Mouse (Mus musculus): ENCODE results near the gene Smtnl2. TPM values are rescaled to one million over a fixed set of nuclear protein-coding genes. Genes with fewer than 3 reads are reported as not detected.

The Smtnl2 gene
- polyA plus RNA-seq, 1 experiment from 2014 or later, result 3.5 TPM

DNA sequence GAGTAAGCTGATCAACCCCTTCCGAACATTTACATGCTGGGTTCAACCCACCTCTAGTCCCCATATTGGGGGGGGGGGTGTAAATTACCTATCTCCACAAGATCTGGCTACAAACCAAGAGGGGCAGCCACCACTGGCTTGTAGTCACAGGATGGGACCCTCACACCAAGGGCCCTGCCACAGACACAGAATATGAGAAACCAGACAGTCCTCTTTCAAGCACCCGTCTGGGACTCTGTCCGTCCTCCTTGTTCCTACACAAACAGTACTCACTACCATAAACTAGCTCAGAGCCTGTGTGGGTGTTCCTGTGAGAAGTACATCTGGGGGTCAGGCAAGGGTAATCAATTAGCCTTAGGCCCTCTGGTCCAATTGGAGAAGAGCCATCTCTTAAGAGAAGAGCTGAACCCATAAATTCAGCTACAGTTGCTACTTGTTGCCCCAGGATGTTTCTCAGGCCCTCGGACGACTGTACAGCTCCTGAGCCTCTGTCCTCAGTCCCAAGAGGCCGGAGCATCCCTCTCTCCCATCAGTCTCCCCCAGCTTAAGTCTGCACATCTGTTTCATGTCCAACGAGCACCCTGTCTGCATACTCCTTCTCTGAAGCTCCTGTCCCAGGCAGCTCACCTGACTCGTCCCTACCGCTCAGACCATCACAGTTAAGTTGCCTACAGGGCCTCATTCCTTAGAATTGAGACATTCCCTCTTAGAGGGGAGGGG, 2.9 kb downstream of the Smtnl2 start:
- Histone ChIP-seq H3K27ac (ENCODE audit: low read depth) (no peak overlapping the region), H3K4me3 (ENCODE audit: low read depth, low read length) (no peak overlapping the region), H3K9me3 (ENCODE audit: low read length) (no peaks in the 10 kb centered on the region), H3K4me1 (ENCODE audit: insufficient read depth) (peaks cover 11% of the 10 kb centered on the region), H3K9ac (replicated peaks) (no peak overlapping the region), H3K27me3 (ENCODE audit: insufficient read depth, low read length) (peaks cover 12% of the 10 kb centered on the region; the same call in 1 of the 2 replicates), H3K4me2 (ENCODE audit: low read depth, low read length) (0 out of 2 replicates have a peak overlapping the region, but pooled peaks have one; percentile 9), H3K36me3 (replicated peaks; ENCODE audit: insufficient read depth, low read length) (no peaks in the 10 kb centered on the region)
- TF ChIP-seq EP300 (IDR thresholded peaks at IDR 0.05; ENCODE audit: low read depth) (no peak), CTCF (IDR thresholded peaks at IDR 0.05; ENCODE audit: low read depth) (no peak)
- ATAC-seq (no peak), DNase-seq (no peak)
- WGBS (ENCODE audit: insufficient replicate concordance), result 75% methylated on average over 9 of the region's 9 CpGs

DNA sequence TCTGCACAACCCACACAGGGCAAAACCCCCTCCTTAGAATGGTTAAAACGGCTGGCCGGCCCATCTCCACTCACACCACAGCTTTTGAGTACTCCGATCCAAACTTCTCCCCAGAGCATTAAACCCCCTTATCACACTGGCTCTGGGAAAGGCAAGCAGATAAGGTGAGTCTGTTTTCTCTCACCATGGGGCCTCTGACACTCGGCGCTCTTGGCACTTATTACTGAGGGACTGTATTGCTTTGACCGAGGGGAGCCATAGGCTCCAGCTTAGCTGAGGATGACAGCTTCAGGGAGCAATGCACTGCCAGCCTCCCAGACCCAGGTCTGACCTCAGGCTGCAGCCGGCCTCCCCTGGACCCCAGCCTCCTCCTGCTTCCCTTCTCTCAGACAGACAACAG, 3.9 kb downstream of the Smtnl2 start:
- DNase-seq (no peak), ATAC-seq (no peak)
- no peaks in the 10 kb centered on the region for H3K36me3 ChIP-seq (replicated peaks; ENCODE audit: insufficient read depth, low read length)
- H3K27me3 ChIP-seq (ENCODE audit: insufficient read depth, low read length), result peaks cover 8% of the 10 kb centered on the region; the same call in 1 of the 2 replicates
- no peak overlapping the region for H3K27ac ChIP-seq (ENCODE audit: low read depth)
- H3K4me2 ChIP-seq (ENCODE audit: low read depth, low read length), result no peak overlapping the region
- peaks cover 11% of the 10 kb centered on the region for H3K4me1 ChIP-seq (ENCODE audit: insufficient read depth)
- WGBS (ENCODE audit: insufficient replicate concordance), result 32% methylated on average over 7 of the region's 7 CpGs
- no peak overlapping the region for H3K4me3 ChIP-seq (ENCODE audit: low read depth, low read length)
- TF ChIP-seq CTCF (IDR thresholded peaks at IDR 0.05; ENCODE audit: low read depth) (no peak), EP300 (IDR thresholded peaks at IDR 0.05; ENCODE audit: low read depth) (0 out of 2 replicates have a peak, but pooled peaks have one; percentile 18)
- no peak overlapping the region for H3K9ac ChIP-seq (replicated peaks)
- H3K9me3 ChIP-seq (ENCODE audit: low read length), result no peaks in the 10 kb centered on the region

DNA sequence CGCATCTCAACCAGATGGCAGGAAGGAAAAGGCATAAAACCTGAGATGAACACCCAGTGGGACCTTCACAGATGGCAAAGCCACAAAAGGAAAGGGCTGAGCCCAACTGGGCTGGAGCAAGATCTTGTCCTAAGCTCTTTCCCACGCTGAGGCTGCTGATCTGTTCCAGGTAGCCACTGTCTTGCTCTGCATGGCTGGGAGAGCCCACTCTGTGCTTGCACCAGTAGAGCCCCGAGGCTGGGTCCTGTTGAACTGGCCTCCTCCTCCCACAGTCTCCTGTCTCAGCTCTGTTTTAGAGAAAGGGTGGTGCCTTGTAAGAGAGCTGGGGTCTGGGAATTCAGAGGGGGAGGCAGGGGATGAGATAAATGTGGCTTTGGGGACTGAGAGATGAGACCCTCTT, 4.4 kb downstream of the Smtnl2 start:
- no peak for TF ChIP-seq CTCF (IDR thresholded peaks at IDR 0.05; ENCODE audit: low read depth)
- no peak for TF ChIP-seq EP300 (IDR thresholded peaks at IDR 0.05; ENCODE audit: low read depth)
- peaks cover 8% of the 10 kb centered on the region; the same call in 1 of the 2 replicates for H3K27me3 ChIP-seq (ENCODE audit: insufficient read depth, low read length)
- no peak overlapping the region for H3K27ac ChIP-seq (ENCODE audit: low read depth)
- H3K36me3 ChIP-seq (replicated peaks; ENCODE audit: insufficient read depth, low read length), result no peaks in the 10 kb centered on the region
- no peak overlapping the region for H3K4me2 ChIP-seq (ENCODE audit: low read depth, low read length)
- no peaks in the 10 kb centered on the region for H3K9me3 ChIP-seq (ENCODE audit: low read length)
- H3K4me3 ChIP-seq (ENCODE audit: low read depth, low read length), result no peak overlapping the region
- ATAC-seq (no peak), DNase-seq (no peak)
- no peak overlapping the region for H3K9ac ChIP-seq (replicated peaks)
- WGBS (ENCODE audit: insufficient replicate concordance), result 26% methylated on average over 3 of the region's 3 CpGs
- peaks cover 11% of the 10 kb centered on the region for H3K4me1 ChIP-seq (ENCODE audit: insufficient read depth)

DNA sequence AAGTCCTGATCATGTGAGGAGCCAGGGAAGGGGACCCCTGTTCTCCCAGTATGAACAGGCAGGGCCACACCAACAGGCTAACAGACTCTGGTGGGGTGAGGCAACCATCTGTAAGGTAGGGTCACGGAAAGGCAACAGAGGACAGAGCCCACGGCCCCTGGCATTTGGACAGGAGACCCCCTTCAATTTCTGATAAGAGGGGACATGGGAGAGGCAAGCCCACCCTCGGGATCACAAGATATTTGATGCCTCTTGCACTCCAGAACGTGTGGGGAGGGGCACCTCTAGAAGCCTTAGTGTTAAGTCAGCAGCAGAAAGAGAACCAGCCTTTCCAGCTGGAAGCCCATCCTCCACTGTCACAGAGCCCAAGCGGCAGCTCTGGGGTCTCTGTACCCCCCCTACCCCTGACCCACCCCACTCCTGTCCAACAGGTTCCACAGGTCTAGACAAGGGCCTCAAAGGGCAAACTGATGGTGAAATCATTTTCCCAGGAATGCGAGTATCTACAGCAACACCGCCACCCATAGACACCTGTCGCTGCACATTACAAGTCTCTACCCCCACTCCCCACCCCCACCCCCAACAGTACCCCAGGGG, 5.3 kb downstream of the Smtnl2 start:
- Histone ChIP-seq H3K36me3 (replicated peaks; ENCODE audit: insufficient read depth, low read length) (no peaks in the 10 kb centered on the region), H3K4me2 (ENCODE audit: low read depth, low read length) (no peak overlapping the region), H3K27ac (ENCODE audit: low read depth) (no peak overlapping the region), H3K4me1 (ENCODE audit: insufficient read depth) (peaks cover 4% of the 10 kb centered on the region; the same call in 1 of the 2 replicates), H3K4me3 (ENCODE audit: low read depth, low read length) (no peak overlapping the region), H3K9ac (replicated peaks) (no peak overlapping the region), H3K9me3 (ENCODE audit: low read length) (no peaks in the 10 kb centered on the region), H3K27me3 (ENCODE audit: insufficient read depth, low read length) (peaks cover 4% of the 10 kb centered on the region; the same call in 1 of the 2 replicates)
- no peak for DNase-seq
- TF ChIP-seq CTCF (IDR thresholded peaks at IDR 0.05; ENCODE audit: low read depth) (no peak), EP300 (IDR thresholded peaks at IDR 0.05; ENCODE audit: low read depth) (no peak)
- 64% methylated on average over 8 of the region's 8 CpGs for WGBS (ENCODE audit: insufficient replicate concordance)
- ATAC-seq, result no peak

DNA sequence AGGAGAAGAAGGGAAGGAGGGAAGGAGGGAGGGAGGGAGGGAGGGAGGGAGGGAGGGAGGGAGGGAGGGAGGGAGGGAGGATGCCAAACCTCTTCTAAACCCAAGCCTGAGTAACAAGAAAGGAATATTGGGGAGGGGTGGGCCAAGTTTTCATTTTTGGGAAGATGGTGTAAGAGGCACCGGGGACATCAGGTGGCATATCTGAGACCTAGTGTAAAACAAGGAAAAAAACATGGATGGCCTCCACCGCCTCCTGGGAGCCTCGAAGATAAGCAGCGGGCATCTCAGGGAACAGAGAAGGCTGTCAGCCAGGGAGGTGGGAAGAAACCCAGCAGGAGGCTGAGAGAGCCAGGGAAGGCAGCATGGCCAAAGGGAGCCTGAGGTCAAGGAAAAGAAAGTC, 6.0 kb downstream of the Smtnl2 start:
- DNase-seq, result no peak
- Histone ChIP-seq H3K9ac (replicated peaks) (no peak overlapping the region), H3K4me3 (ENCODE audit: low read depth, low read length) (no peak overlapping the region), H3K4me1 (ENCODE audit: insufficient read depth) (no peaks in the 10 kb centered on the region), H3K27me3 (ENCODE audit: insufficient read depth, low read length) (no peaks in the 10 kb centered on the region), H3K9me3 (ENCODE audit: low read length) (no peaks in the 10 kb centered on the region), H3K36me3 (replicated peaks; ENCODE audit: insufficient read depth, low read length) (no peaks in the 10 kb centered on the region), H3K4me2 (ENCODE audit: low read depth, low read length) (no peak overlapping the region), H3K27ac (ENCODE audit: low read depth) (no peak overlapping the region)
- no peak for ATAC-seq
- TF ChIP-seq EP300 (IDR thresholded peaks at IDR 0.05; ENCODE audit: low read depth) (no peak), CTCF (IDR thresholded peaks at IDR 0.05; ENCODE audit: low read depth) (no peak)
- WGBS (ENCODE audit: insufficient replicate concordance), result 66% methylated on average over 4 of the region's 4 CpGs

DNA sequence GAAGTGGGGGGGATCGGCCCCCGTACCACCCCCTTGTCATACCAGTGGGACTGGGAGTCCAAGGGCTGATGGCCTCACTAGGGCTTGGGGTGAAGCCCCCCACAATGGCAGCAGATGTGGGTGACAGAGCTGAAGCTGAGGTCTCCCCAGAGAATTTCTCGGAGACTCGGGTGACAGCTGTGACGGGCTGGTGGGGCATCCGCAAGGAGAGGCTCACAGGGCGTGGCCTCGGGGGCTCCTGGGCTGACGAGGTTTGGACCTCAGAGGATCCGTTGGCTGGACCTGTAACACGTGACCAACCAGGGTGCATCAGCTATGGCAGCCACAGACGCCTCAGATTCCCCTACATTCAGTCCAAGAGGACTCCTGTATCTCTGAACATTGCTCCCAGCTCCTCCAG, 8.5 kb downstream of the Smtnl2 start:
- no peak for DNase-seq
- no peak for TF ChIP-seq EP300 (IDR thresholded peaks at IDR 0.05; ENCODE audit: low read depth)
- TF ChIP-seq CTCF (IDR thresholded peaks at IDR 0.05; ENCODE audit: low read depth), result no peak
- no peak for ATAC-seq
- Histone ChIP-seq H3K4me3 (ENCODE audit: low read depth, low read length) (no peak overlapping the region), H3K9me3 (ENCODE audit: low read length) (no peaks in the 10 kb centered on the region), H3K4me1 (ENCODE audit: insufficient read depth) (no peaks in the 10 kb centered on the region), H3K4me2 (ENCODE audit: low read depth, low read length) (no peak overlapping the region), H3K9ac (replicated peaks) (no peak overlapping the region), H3K27ac (ENCODE audit: low read depth) (no peak overlapping the region), H3K36me3 (replicated peaks; ENCODE audit: insufficient read depth, low read length) (no peaks in the 10 kb centered on the region), H3K27me3 (ENCODE audit: insufficient read depth, low read length) (no peaks in the 10 kb centered on the region)
- 83% methylated on average over 11 of the region's 12 CpGs for WGBS (ENCODE audit: insufficient replicate concordance)
